Mouse (Mus musculus) MEL (cell line): ENCODE measurements around the gene Secisbp2. TPM values are rescaled to one million over a fixed set of nuclear protein-coding genes. Genes with fewer than 3 reads are reported as not detected.
A peak's percentile ranks its signal among the peaks of the same experiment; 100 is the strongest.

ENCODE experiments used
- DNase-seq: peaks from one replicate; pipeline ENCODE4 v3.0.0; 2011; ENCODE audit warnings: low read depth, low spot score
- H3K27ac ChIP-seq: 2 replicates; pipeline ENCODE4 v1.5.1; 2012; ENCODE audit warnings: low read depth, mild to moderate bottlenecking, control low read depth, low read length, moderate library complexity; ENCODE audit not compliant: control insufficient read depth
- H3K27me3 ChIP-seq, 2 experiments: fragments of 150-350 bp in 1 of 2; sonication (generic) in 1 of 2; 2 replicates each; pipeline ENCODE4 v1.6.1; 2012; ENCODE audit warnings: low read length in 2 of 2, mild to moderate bottlenecking in 2 of 2, improper control_type of control experiment in 1 of 2, moderate library complexity in 1 of 2; ENCODE audit not compliant: insufficient read depth in 2 of 2, control insufficient read depth in 1 of 2
- H3K36me3 ChIP-seq, 2 experiments: 2 replicates each; pipeline ENCODE4 v1.6.1; 2012 to 2014; ENCODE audit warnings: low read length in 2 of 2, improper control_type of control experiment in 1 of 2, inconsistent platforms in 1 of 2, mild to moderate bottlenecking in 1 of 2; ENCODE audit not compliant: insufficient read depth in 2 of 2, control insufficient read depth in 1 of 2
- H3K4me1 ChIP-seq, 2 experiments: fragments of 150-350 bp in 1 of 2; sonication (generic) in 1 of 2; 2 replicates each; pipeline ENCODE4 v1.6.1; 2012; ENCODE audit warnings: low read length in 2 of 2, improper control_type of control experiment in 1 of 2, mild to moderate bottlenecking in 1 of 2; ENCODE audit not compliant: insufficient read depth in 2 of 2, control insufficient read depth in 1 of 2
- H3K4me3 ChIP-seq, 2 experiments: fragments of 150-350 bp in 1 of 2; sonication (generic) in 1 of 2; 2 replicates each; pipeline ENCODE4 v1.5.1; 2012; ENCODE audit warnings: low read depth in 2 of 2, low read length in 2 of 2, mild to moderate bottlenecking in 2 of 2, moderate library complexity in 2 of 2, control low read depth in 1 of 2, improper control_type of control experiment in 1 of 2; ENCODE audit not compliant: control insufficient read depth in 1 of 2, insufficient read depth in 1 of 2
- H3K79me2 ChIP-seq: 2 replicates; pipeline ENCODE4 v1.6.1; 2012; ENCODE audit warnings: mild to moderate bottlenecking, low read length, moderate library complexity; ENCODE audit not compliant: control insufficient read depth, poor library complexity, insufficient read depth
- H3K9ac ChIP-seq: 2 replicates; pipeline ENCODE4 v1.6.1; 2012; ENCODE audit warnings: low read depth, mild to moderate bottlenecking, control low read depth, low read length, moderate library complexity; ENCODE audit not compliant: control insufficient read depth, poor library complexity, severe bottlenecking
- H3K9me3 ChIP-seq: fragments of 150-350 bp; sonication (generic); replicated peaks from 2 replicates; pipeline ENCODE4 v1.6.1; 2012; ENCODE audit warnings: mild to moderate bottlenecking, low read length, improper control_type of control experiment, moderate library complexity; ENCODE audit not compliant: insufficient read depth
- BHLHE40 ChIP-seq: IDR thresholded peaks from 2 replicates; pipeline ENCODE4 v1.6.1; 2012; ENCODE audit warnings: low read depth, mild to moderate bottlenecking, inconsistent platforms, low read length, improper control_type of control experiment, borderline replicate concordance
- CHD1 ChIP-seq: IDR thresholded peaks from 2 replicates; pipeline ENCODE4 v1.6.1; 2012; ENCODE audit warnings: low read depth, mild to moderate bottlenecking, inconsistent platforms, low read length, improper control_type of control experiment
- CTCF ChIP-seq, 3 experiments: IDR thresholded peaks in 2 of 3; conservative IDR thresholded peaks in 1 of 3; 2 replicates each; pipeline ENCODE4 v1.5.1; 2011 to 2012; ENCODE audit warnings: low read length in 3 of 3, low read depth in 2 of 3, mild to moderate bottlenecking in 2 of 3, improper control_type of control experiment in 1 of 3, inconsistent platforms in 1 of 3, mixed read lengths in 1 of 3, moderate library complexity in 1 of 3; ENCODE audit not compliant: control insufficient read depth in 1 of 3, insufficient read depth in 1 of 3, poor library complexity in 1 of 3, severe bottlenecking in 1 of 3
- E2F4 ChIP-seq: IDR thresholded peaks from 2 replicates; pipeline ENCODE4 v1.6.1; 2011; ENCODE audit warnings: low read depth, low read length, improper control_type of control experiment, borderline replicate concordance
- ETS1 ChIP-seq: IDR thresholded peaks from 2 replicates; pipeline ENCODE4 v1.6.1; 2012; ENCODE audit warnings: low read depth, mild to moderate bottlenecking, inconsistent platforms, low read length, improper control_type of control experiment, moderate library complexity
- GABPA ChIP-seq: IDR thresholded peaks from 2 replicates; pipeline ENCODE4 v1.6.1; 2012; ENCODE audit warnings: low read depth, mild to moderate bottlenecking, inconsistent platforms, low read length, improper control_type of control experiment, moderate library complexity
- GATA1 ChIP-seq: IDR thresholded peaks from 2 replicates; pipeline ENCODE4 v1.6.1; 2011; ENCODE audit warnings: low read depth, low read length, improper control_type of control experiment
- HCFC1 ChIP-seq: IDR thresholded peaks from 2 replicates; pipeline ENCODE4 v1.6.1; 2012; ENCODE audit warnings: low read depth, mild to moderate bottlenecking, inconsistent platforms, low read length, improper control_type of control experiment, moderate library complexity
- JUND ChIP-seq: IDR thresholded peaks from 2 replicates; pipeline ENCODE4 v1.6.1; 2011; ENCODE audit warnings: low read depth, mild to moderate bottlenecking, improper control_type of control experiment, low read length
- KAT2A ChIP-seq: conservative IDR thresholded peaks from 2 replicates; pipeline ENCODE4 v1.6.1; 2012; ENCODE audit warnings: low read depth, low read length, improper control_type of control experiment, inconsistent platforms
- MAX ChIP-seq: IDR thresholded peaks from 2 replicates; pipeline ENCODE4 v1.6.1; 2011; ENCODE audit warnings: low read length, improper control_type of control experiment
- MAZ ChIP-seq: IDR thresholded peaks from 2 replicates; pipeline ENCODE4 v1.6.1; 2012; ENCODE audit warnings: low read depth, mild to moderate bottlenecking, inconsistent platforms, low read length, improper control_type of control experiment
- MXI1 ChIP-seq: IDR thresholded peaks from 2 replicates; pipeline ENCODE4 v1.6.1; 2011; ENCODE audit warnings: mild to moderate bottlenecking, low read depth, low read length, improper control_type of control experiment
- MYB ChIP-seq: IDR thresholded peaks from 2 replicates; pipeline ENCODE4 v1.6.1; 2011; ENCODE audit warnings: mild to moderate bottlenecking, low read depth, low read length, improper control_type of control experiment
- MYC ChIP-seq: IDR thresholded peaks from 2 replicates; pipeline ENCODE4 v1.6.1; 2011; ENCODE audit warnings: low read depth, mild to moderate bottlenecking, low read length, improper control_type of control experiment, moderate library complexity
- NELFE ChIP-seq: IDR thresholded peaks from 2 replicates; pipeline ENCODE4 v1.6.1; 2011; ENCODE audit warnings: low read depth, low read length, improper control_type of control experiment
- NRF1 ChIP-seq: IDR thresholded peaks from 2 replicates; pipeline ENCODE4 v1.6.1; 2014; ENCODE audit warnings: low read depth, mild to moderate bottlenecking, inconsistent platforms, low read length, improper control_type of control experiment, moderate library complexity; ENCODE audit not compliant: poor library complexity, insufficient read depth, severe bottlenecking
- POLR2A ChIP-seq, 2 experiments: IDR thresholded peaks; 2 replicates each; pipeline ENCODE4 v1.6.1; 2011 to 2012; ENCODE audit warnings: low read length in 2 of 2, mild to moderate bottlenecking in 2 of 2, control low read depth in 1 of 2, improper control_type of control experiment in 1 of 2, low read depth in 1 of 2, moderate library complexity in 1 of 2; ENCODE audit not compliant: control insufficient read depth in 1 of 2, insufficient read depth in 1 of 2, poor library complexity in 1 of 2
- POLR2AphosphoS2 ChIP-seq: IDR thresholded peaks from 2 replicates; pipeline ENCODE4 v1.6.1; 2011; ENCODE audit warnings: low read length, improper control_type of control experiment
- POLR2AphosphoS5 ChIP-seq: IDR thresholded peaks from 2 replicates; pipeline ENCODE4 v1.6.1; 2012; ENCODE audit warnings: low read depth, borderline replicate concordance, mild to moderate bottlenecking, inconsistent platforms, low read length, moderate library complexity, mixed read lengths
- RAD21 ChIP-seq: IDR thresholded peaks from 2 replicates; pipeline ENCODE4 v1.6.1; 2011; ENCODE audit warnings: mild to moderate bottlenecking, low read depth, low read length, improper control_type of control experiment
- RCOR1 ChIP-seq: IDR thresholded peaks from 2 replicates; pipeline ENCODE4 v1.6.1; 2012; ENCODE audit warnings: low read depth, mild to moderate bottlenecking, inconsistent platforms, low read length, improper control_type of control experiment
- SIN3A ChIP-seq: IDR thresholded peaks from 2 replicates; pipeline ENCODE4 v1.6.1; 2012; ENCODE audit warnings: low read length, improper control_type of control experiment, inconsistent platforms
- SMC3 ChIP-seq: IDR thresholded peaks from 2 replicates; pipeline ENCODE4 v1.6.1; 2011; ENCODE audit warnings: low read depth, low read length, improper control_type of control experiment
- TAL1 ChIP-seq: IDR thresholded peaks from 2 replicates; pipeline ENCODE4 v1.6.1; 2012; ENCODE audit warnings: mild to moderate bottlenecking, inconsistent platforms, low read length, moderate library complexity, mixed read lengths
- TBP ChIP-seq: IDR thresholded peaks from 2 replicates; pipeline ENCODE4 v1.8.0; 2011; ENCODE audit warnings: low read depth, low read length, improper control_type of control experiment
- TCF12 ChIP-seq: IDR thresholded peaks from 2 replicates; pipeline ENCODE4 v1.6.1; 2014; ENCODE audit warnings: low read depth, mild to moderate bottlenecking, inconsistent platforms, low read length, improper control_type of control experiment, moderate library complexity
- USF1 ChIP-seq: IDR thresholded peaks from 2 replicates; pipeline ENCODE4 v1.6.1; 2014; ENCODE audit warnings: low read depth, mild to moderate bottlenecking, inconsistent platforms, low read length, improper control_type of control experiment, moderate library complexity
- USF2 ChIP-seq, 2 experiments: IDR thresholded peaks; 2 replicates each; pipeline ENCODE4 v1.6.1; 2011 to 2012; ENCODE audit warnings: improper control_type of control experiment in 2 of 2, low read length in 2 of 2, borderline replicate concordance in 1 of 2, inconsistent platforms in 1 of 2, low read depth in 1 of 2, mild to moderate bottlenecking in 1 of 2; ENCODE audit not compliant: insufficient read depth in 1 of 2
- ZC3H11A ChIP-seq: IDR thresholded peaks from 2 replicates; pipeline ENCODE4 v1.6.1; 2012; ENCODE audit warnings: low read depth, mild to moderate bottlenecking, inconsistent platforms, low read length, improper control_type of control experiment
- ZMIZ1 ChIP-seq: IDR thresholded peaks from 2 replicates; pipeline ENCODE4 v1.6.1; 2012; ENCODE audit warnings: low read depth, mild to moderate bottlenecking, inconsistent platforms, low read length, improper control_type of control experiment, moderate library complexity
- ZNF384 ChIP-seq: IDR thresholded peaks from 2 replicates; pipeline ENCODE4 v1.6.1; 2012; ENCODE audit warnings: low read depth, mild to moderate bottlenecking, inconsistent platforms, low read length, improper control_type of control experiment
- polyA plus RNA-seq, 2 experiments: library from polyadenylated mRNA; stranded (reverse) in 1 of 2; unstranded in 1 of 2; fragments of >175 nt in 1 of 2; fragments of >200 nt in 1 of 2; gene quantifications; 2 replicates each; pipeline versions ENCODE4 v1.2.1 to v1.2.4; 2012; ENCODE audit warnings: low replicate concordance in 2 of 2, low read depth in 1 of 2; ENCODE audit not compliant: insufficient read length in 2 of 2, insufficient read depth in 1 of 2, missing spikeins in 1 of 2
- total RNA-seq: library from RNA; depleted of rRNA; stranded (reverse); fragments of 300-350 nt; gene quantifications from 2 replicates; pipeline ENCODE4 v1.2.3, GENCODE M21; 2012

The Secisbp2 gene
- total and polyA plus RNA-seq, 3 experiments, result 26.0 to 76.4 (median 28.5) TPM

- Histone ChIP-seq H3K36me3 (peaks cover 11 to 41% of the 10 kb centered on the region in 2 experiments), H3K9me3 (no peaks in the 10 kb centered on the region), H3K9ac (peak overlapping the region; percentile 95), H3K4me3 (peak overlapping the region; percentile 65 to 96), H3K4me1 (peaks cover 2 to 13% of the 10 kb centered on the region in 2 experiments), H3K27me3 (no peaks in the 10 kb centered on the region), H3K27ac (peak overlapping the region; percentile 81), H3K79me2 (peaks cover 55% of the 10 kb centered on the region)
- peak; percentile 58 for DNase-seq
- TF ChIP-seq POLR2A (IDR thresholded peaks at IDR 0.05; ENCODE audit: control insufficient read depth in 1 of 2, insufficient read depth in 1 of 2, low read depth in 1 of 2, low read length in 2 of 2, poor library complexity in 1 of 2), result no peak
- peak; percentile 85 for TF ChIP-seq CHD1
- TF ChIP-seq POLR2AphosphoS2, result peak; percentile 62
- TF ChIP-seq MXI1, result peak; percentile 32; the same call in 1 of the 2 replicates
- TF ChIP-seq ZMIZ1, result 0 out of 2 replicates have a peak, but pooled peaks have one; percentile 45
- no peak for TF ChIP-seq RCOR1
- peak; percentile 13; the same call in 1 of the 2 replicates for TF ChIP-seq TBP
These were observed 3.7 kb upstream of the Secisbp2 start for GRCm38 (mm10) chr13:51647770-51648169.

- Histone ChIP-seq H3K9me3 (no peaks in the 10 kb centered on the region), H3K27me3 (no peaks in the 10 kb centered on the region), H3K27ac (peak overlapping the region; percentile 81), H3K79me2 (peaks cover 60% of the 10 kb centered on the region), H3K36me3 (peaks cover 11 to 38% of the 10 kb centered on the region in 2 experiments), H3K4me1 (peaks cover 2 to 14% of the 10 kb centered on the region in 2 experiments), H3K4me3 (peak overlapping the region; percentile 65 to 96), H3K9ac (peak overlapping the region; percentile 95)
- peak; percentile 83 for DNase-seq
- TF ChIP-seq MYC (0 out of 2 replicates have a peak, but pooled peaks have one; percentile 30), SIN3A (peak; percentile 95), GABPA (peak; percentile 95), MAX (no peak), ETS1 (peak; percentile 92), GATA1 (peak; percentile 91), TBP (peak; percentile 43), KAT2A (no peak), ZNF384 (no peak), CTCF (IDR thresholded peaks at IDR 0.05 in 2 of 3, conservative IDR thresholded peaks at IDR 0.05 in 1 of 3; ENCODE audit: control insufficient read depth in 1 of 3, insufficient read depth in 1 of 3, low read depth in 2 of 3, low read length in 3 of 3, poor library complexity in 1 of 3, severe bottlenecking in 1 of 3) (no peak), SMC3 (no peak), MYB (no peak), TCF12 (peak; percentile 39; the same call in 1 of the 2 replicates), USF2 (IDR thresholded peaks at IDR 0.05; ENCODE audit: borderline replicate concordance in 1 of 2, insufficient read depth in 1 of 2, low read depth in 1 of 2, low read length in 2 of 2) (no peak), ZC3H11A (no peak), E2F4 (no peak), POLR2A (IDR thresholded peaks at IDR 0.05; ENCODE audit: control insufficient read depth in 1 of 2, insufficient read depth in 1 of 2, low read depth in 1 of 2, low read length in 2 of 2, poor library complexity in 1 of 2) (no peak), BHLHE40 (no peak), NELFE (no peak), HCFC1 (no peak), MAZ (no peak), TAL1 (0 out of 2 replicates have a peak, but pooled peaks have one; percentile 6), USF1 (no peak), NRF1 (no peak), POLR2AphosphoS5 (no peak), RAD21 (no peak), JUND (no peak), MXI1 (peak; percentile 78)
These were observed 3.3 kb upstream of the Secisbp2 start for GRCm38 (mm10) chr13:51648237-51648636.
